Mouse (Mus musculus): ENCODE data around the gene March4. TPM values are rescaled to one million over a fixed set of nuclear protein-coding genes. Genes with fewer than 3 reads are reported as not detected.

March4 gene
- polyA plus RNA-seq, 1 experiment from 2014 or later = 0.05 TPM

DNA sequence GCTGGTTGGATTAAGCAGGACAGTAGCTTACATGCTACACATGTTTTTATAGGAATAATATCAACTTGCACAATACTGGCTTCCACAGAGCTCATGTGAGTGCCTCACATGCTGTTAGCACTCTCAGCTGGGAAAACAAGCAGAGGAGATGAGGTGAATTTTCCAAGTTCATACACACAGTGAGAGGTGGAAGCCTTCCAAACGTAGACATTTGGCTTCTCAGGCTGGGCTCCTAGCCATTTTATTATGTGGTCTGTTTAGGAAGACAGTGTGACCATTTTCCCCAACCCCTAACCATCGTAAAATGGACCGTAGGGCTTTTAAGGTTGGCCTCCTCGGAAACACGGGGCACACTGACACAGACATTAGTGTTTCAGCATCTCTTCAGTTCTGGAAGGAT lies 126.8 kb downstream of the March4 start:
- Histone ChIP-seq H3K27me3 (ENCODE audit: control insufficient read depth, insufficient read depth, low read length) (no peaks in the 10 kb centered on the region), H3K4me2 (ENCODE audit: low read length) (no peak overlapping the region), H3K9me3 (ENCODE audit: control insufficient read depth, low read length) (no peaks in the 10 kb centered on the region), H3K27ac (replicated peaks in 1 of 2; ENCODE audit: control insufficient read depth in 1 of 2, insufficient read depth in 1 of 2, low read depth in 2 of 2, low read length in 2 of 2) (no peak overlapping the region), H3K9ac (ENCODE audit: low read length) (no peak overlapping the region), H3K36me3 (ENCODE audit: control insufficient read depth, insufficient read depth, low read length) (no peaks in the 10 kb centered on the region), H3K4me1 (ENCODE audit: control insufficient read depth in 2 of 2, insufficient read depth in 2 of 2, low read length in 2 of 2) (peaks cover 0 to 3% of the 10 kb centered on the region in 2 experiments; a peak in 3 of 4 replicates), H3K4me3 (ENCODE audit: control insufficient read depth in 1 of 2, insufficient read depth in 1 of 2, low read depth in 1 of 2, low read length in 2 of 2) (no peak overlapping the region)
- ATAC-seq (ENCODE audit: insufficient number of reproducible peaks, insufficient read depth, low FRiP score, low read depth) = no peak
- 74% methylated on average over 5 of the region's 5 CpGs for WGBS

DNA sequence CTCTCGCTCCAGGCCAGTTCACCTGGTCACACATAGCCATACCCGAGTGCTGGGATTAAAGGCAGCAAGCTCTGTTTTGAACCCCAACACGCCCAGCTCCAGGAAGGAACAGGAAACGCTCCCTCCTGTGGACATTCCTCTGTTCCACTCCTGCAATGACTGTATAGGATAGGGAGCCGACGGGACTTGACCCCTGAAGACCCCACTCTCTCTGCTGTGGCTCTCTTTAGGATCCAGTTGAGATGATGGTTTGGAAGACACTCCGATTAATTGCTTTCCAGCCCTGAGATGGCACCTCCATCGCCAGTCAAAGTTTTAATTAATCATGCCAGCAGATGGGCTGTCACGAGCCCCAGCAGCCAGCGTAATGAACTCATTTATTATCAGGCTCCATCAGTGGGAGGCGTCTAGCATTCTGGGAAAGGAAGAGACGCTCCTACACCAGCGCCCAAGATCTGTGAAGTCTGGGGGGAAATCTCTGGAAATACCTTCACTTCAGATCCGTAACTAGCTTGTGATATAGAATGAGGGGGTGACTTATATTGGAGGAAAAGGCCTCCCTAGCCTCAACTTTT lies 130.1 kb downstream of the March4 start:
- H3K9me3 ChIP-seq (ENCODE audit: control insufficient read depth, low read length) = no peaks in the 10 kb centered on the region
- no peaks in the 10 kb centered on the region for H3K4me1 ChIP-seq (ENCODE audit: control insufficient read depth in 2 of 2, insufficient read depth in 2 of 2, low read length in 2 of 2)
- no peaks in the 10 kb centered on the region for H3K36me3 ChIP-seq (ENCODE audit: control insufficient read depth, insufficient read depth, low read length)
- 69% methylated on average over 14 of the region's 14 CpGs for WGBS
- no peak overlapping the region for H3K9ac ChIP-seq (ENCODE audit: low read length)
- no peak overlapping the region for H3K4me2 ChIP-seq (ENCODE audit: low read length)
- no peak overlapping the region for H3K4me3 ChIP-seq (ENCODE audit: control insufficient read depth in 1 of 2, insufficient read depth in 1 of 2, low read depth in 1 of 2, low read length in 2 of 2)
- H3K27ac ChIP-seq (replicated peaks in 1 of 2; ENCODE audit: control insufficient read depth in 1 of 2, insufficient read depth in 1 of 2, low read depth in 2 of 2, low read length in 2 of 2) = no peak overlapping the region
- no peaks in the 10 kb centered on the region for H3K27me3 ChIP-seq (ENCODE audit: control insufficient read depth, insufficient read depth, low read length)
- ATAC-seq (ENCODE audit: insufficient number of reproducible peaks, insufficient read depth, low FRiP score, low read depth) = no peak

DNA sequence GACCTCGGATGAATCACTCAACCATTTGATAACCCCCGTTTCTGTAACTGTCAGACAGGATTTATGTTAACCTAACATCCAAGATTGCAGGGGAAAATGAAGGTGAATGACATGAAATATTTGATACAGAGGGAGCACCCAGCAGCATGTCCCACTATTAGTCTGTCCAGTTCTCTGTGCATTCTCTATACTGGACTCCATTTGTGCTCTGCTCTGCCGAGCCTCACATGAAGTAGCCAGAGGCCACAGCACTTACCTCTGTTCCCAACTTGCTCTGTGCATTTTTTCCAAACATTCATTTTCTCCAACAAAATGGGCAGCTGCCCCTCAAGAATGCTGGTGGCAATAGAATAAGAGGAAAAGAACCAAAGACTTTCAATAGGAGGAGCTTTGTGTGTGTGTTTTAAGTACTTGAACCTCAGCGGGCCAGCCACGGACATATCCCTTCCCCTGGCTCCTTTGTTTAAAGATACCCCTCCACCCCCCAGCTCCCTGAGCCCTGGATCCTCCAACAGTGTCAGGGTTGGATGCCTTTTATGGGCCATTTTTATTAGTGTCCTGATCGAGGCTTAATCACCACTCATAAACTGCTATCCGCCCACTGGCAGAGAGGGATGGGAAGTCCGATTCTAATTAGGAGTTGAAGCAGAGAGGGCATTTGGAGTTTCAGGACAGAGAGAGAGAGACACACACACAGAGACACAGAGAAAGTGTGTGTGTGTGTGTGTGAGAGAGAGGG lies 135.2 kb downstream of the March4 start:
- H3K4me3 ChIP-seq (ENCODE audit: control insufficient read depth in 1 of 2, insufficient read depth in 1 of 2, low read depth in 1 of 2, low read length in 2 of 2) = no peak overlapping the region
- no peaks in the 10 kb centered on the region for H3K4me1 ChIP-seq (ENCODE audit: control insufficient read depth in 2 of 2, insufficient read depth in 2 of 2, low read length in 2 of 2)
- H3K9ac ChIP-seq (ENCODE audit: low read length) = no peak overlapping the region
- WGBS = 82% methylated on average over 8 of the region's 8 CpGs
- no peaks in the 10 kb centered on the region for H3K9me3 ChIP-seq (ENCODE audit: control insufficient read depth, low read length)
- H3K27ac ChIP-seq (replicated peaks in 1 of 2; ENCODE audit: control insufficient read depth in 1 of 2, insufficient read depth in 1 of 2, low read depth in 2 of 2, low read length in 2 of 2) = no peak overlapping the region
- H3K27me3 ChIP-seq (ENCODE audit: control insufficient read depth, insufficient read depth, low read length) = no peaks in the 10 kb centered on the region
- H3K4me2 ChIP-seq (ENCODE audit: low read length) = no peak overlapping the region
- H3K36me3 ChIP-seq (ENCODE audit: control insufficient read depth, insufficient read depth, low read length) = no peaks in the 10 kb centered on the region
- ATAC-seq (ENCODE audit: insufficient number of reproducible peaks, insufficient read depth, low FRiP score, low read depth) = no peak

GRCm38 (mm10) chr1:72400616-72401015 lies 136.1 kb downstream of the March4 start:
- no peaks in the 10 kb centered on the region for H3K27me3 ChIP-seq (ENCODE audit: control insufficient read depth, insufficient read depth, low read length)
- 0 out of 2 replicates have a peak, but pooled peaks cover 1% of the 10 kb centered on the region for H3K36me3 ChIP-seq (ENCODE audit: control insufficient read depth, insufficient read depth, low read length)
- no peak overlapping the region for H3K27ac ChIP-seq (replicated peaks in 1 of 2; ENCODE audit: control insufficient read depth in 1 of 2, insufficient read depth in 1 of 2, low read depth in 2 of 2, low read length in 2 of 2)
- H3K4me2 ChIP-seq (ENCODE audit: low read length) = no peak overlapping the region
- no peak for ATAC-seq (ENCODE audit: insufficient number of reproducible peaks, insufficient read depth, low FRiP score, low read depth)
- H3K4me3 ChIP-seq (ENCODE audit: control insufficient read depth in 1 of 2, insufficient read depth in 1 of 2, low read depth in 1 of 2, low read length in 2 of 2) = no peak overlapping the region
- 77% methylated on average over 9 of the region's 9 CpGs for WGBS
- no peaks in the 10 kb centered on the region for H3K9me3 ChIP-seq (ENCODE audit: control insufficient read depth, low read length)
- H3K4me1 ChIP-seq (ENCODE audit: control insufficient read depth in 2 of 2, insufficient read depth in 2 of 2, low read length in 2 of 2) = no peaks in the 10 kb centered on the region
- no peak overlapping the region for H3K9ac ChIP-seq (ENCODE audit: low read length)

GRCm38 (mm10) chr1:72399720-72400401 lies 136.9 kb downstream of the March4 start:
- WGBS = 72% methylated on average over 8 of the region's 8 CpGs
- Histone ChIP-seq H3K9me3 (ENCODE audit: control insufficient read depth, low read length) (no peaks in the 10 kb centered on the region), H3K4me3 (ENCODE audit: control insufficient read depth in 1 of 2, insufficient read depth in 1 of 2, low read depth in 1 of 2, low read length in 2 of 2) (no peak overlapping the region), H3K27me3 (ENCODE audit: control insufficient read depth, insufficient read depth, low read length) (no peaks in the 10 kb centered on the region), H3K4me2 (ENCODE audit: low read length) (no peak overlapping the region), H3K36me3 (ENCODE audit: control insufficient read depth, insufficient read depth, low read length) (0 out of 2 replicates have a peak, but pooled peaks cover 5% of the 10 kb centered on the region), H3K9ac (ENCODE audit: low read length) (no peak overlapping the region), H3K4me1 (ENCODE audit: control insufficient read depth in 2 of 2, insufficient read depth in 2 of 2, low read length in 2 of 2) (no peaks in the 10 kb centered on the region), H3K27ac (replicated peaks in 1 of 2; ENCODE audit: control insufficient read depth in 1 of 2, insufficient read depth in 1 of 2, low read depth in 2 of 2, low read length in 2 of 2) (no peak overlapping the region)
- no peak for ATAC-seq (ENCODE audit: insufficient number of reproducible peaks, insufficient read depth, low FRiP score, low read depth)

GRCm38 (mm10) chr1:72390420-72390819 lies 146.3 kb downstream of the March4 start:
- ATAC-seq (ENCODE audit: insufficient number of reproducible peaks, insufficient read depth, low FRiP score, low read depth) = no peak
- 88% methylated on average over 4 of the region's 4 CpGs for WGBS
- Histone ChIP-seq H3K4me1 (ENCODE audit: control insufficient read depth in 2 of 2, insufficient read depth in 2 of 2, low read length in 2 of 2) (no peaks in the 10 kb centered on the region), H3K9me3 (ENCODE audit: control insufficient read depth, low read length) (no peaks in the 10 kb centered on the region), H3K36me3 (ENCODE audit: control insufficient read depth, insufficient read depth, low read length) (peaks cover 13% of the 10 kb centered on the region; the same call in 1 of the 2 replicates), H3K4me2 (ENCODE audit: low read length) (no peak overlapping the region), H3K9ac (ENCODE audit: low read length) (no peak overlapping the region), H3K4me3 (ENCODE audit: control insufficient read depth in 1 of 2, insufficient read depth in 1 of 2, low read depth in 1 of 2, low read length in 2 of 2) (no peak overlapping the region), H3K27ac (replicated peaks in 1 of 2; ENCODE audit: control insufficient read depth in 1 of 2, insufficient read depth in 1 of 2, low read depth in 2 of 2, low read length in 2 of 2) (no peak overlapping the region), H3K27me3 (ENCODE audit: control insufficient read depth, insufficient read depth, low read length) (no peaks in the 10 kb centered on the region)

GRCm38 (mm10) chr1:72383651-72384050 lies 153.1 kb downstream of the March4 start:
- no peak for ATAC-seq (ENCODE audit: insufficient number of reproducible peaks, insufficient read depth, low FRiP score, low read depth)
- Histone ChIP-seq H3K4me2 (ENCODE audit: low read length) (no peak overlapping the region), H3K9me3 (ENCODE audit: control insufficient read depth, low read length) (peaks cover 2% of the 10 kb centered on the region; the same call in 1 of the 2 replicates), H3K36me3 (ENCODE audit: control insufficient read depth, insufficient read depth, low read length) (peaks cover 12% of the 10 kb centered on the region; the same call in 1 of the 2 replicates), H3K4me3 (ENCODE audit: control insufficient read depth in 1 of 2, insufficient read depth in 1 of 2, low read depth in 1 of 2, low read length in 2 of 2) (no peak overlapping the region), H3K27me3 (ENCODE audit: control insufficient read depth, insufficient read depth, low read length) (no peaks in the 10 kb centered on the region), H3K27ac (replicated peaks in 1 of 2; ENCODE audit: control insufficient read depth in 1 of 2, insufficient read depth in 1 of 2, low read depth in 2 of 2, low read length in 2 of 2) (no peak overlapping the region), H3K9ac (ENCODE audit: low read length) (no peak overlapping the region), H3K4me1 (ENCODE audit: control insufficient read depth in 2 of 2, insufficient read depth in 2 of 2, low read length in 2 of 2) (no peaks in the 10 kb centered on the region)
- WGBS = 72% methylated on average over 5 of the region's 5 CpGs

Measured in heart, embryonic 14.5 days (tissue).